Mouse (Mus musculus): ENCODE measurements around the gene Scgb2b11. TPM values are rescaled to one million over a fixed set of nuclear protein-coding genes. Genes with fewer than 3 reads are reported as not detected.
"Not testable (repeated sequence)": the region's sequence is repeated elsewhere in the genome, so short reads cannot be mapped to it uniquely, and the experiment has no call there.

Scgb2b11 gene
- polyA plus RNA-seq (2012; rRNA removed), result not detected in 2 replicates

GRCm38 (mm10) chr7:32211045-32211444 lies at the start of gene Scgb2b11:
Gene Scgb2b11 (minus strand): TSS chr7:32211145.
- not testable (repeated sequence) for DNase-seq (ENCODE audit: extremely low spot score in 1 of 2, low spot score in 1 of 2)

DNA sequence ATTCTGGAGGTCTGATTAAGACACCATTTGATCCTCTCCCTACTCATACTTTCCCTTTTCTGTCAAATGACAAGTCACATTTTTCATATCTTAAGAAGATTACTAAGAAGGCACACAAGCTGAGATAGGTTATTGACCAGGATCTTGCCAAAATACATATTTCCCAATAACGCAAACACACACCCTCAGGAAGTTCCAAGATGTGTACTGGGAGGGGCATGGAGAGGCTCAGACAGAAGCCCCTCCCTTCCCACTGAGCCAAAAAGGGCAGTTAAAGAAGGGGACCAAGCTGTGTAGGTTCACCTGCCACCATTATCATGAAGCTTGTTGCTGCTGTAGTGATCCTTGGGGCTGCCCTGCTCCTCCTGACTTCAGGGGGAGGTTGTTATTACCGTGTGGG lies 11.6 kb upstream of the Scgb2b11 start, which contains the start of gene Scgb1b11:
TSS of gene Scgb1b11 (plus strand) at position 301 of the 400 bp plus-strand sequence.
- not testable (repeated sequence) for DNase-seq (ENCODE audit: extremely low spot score in 1 of 2, low spot score in 1 of 2)

Other genes with a start within 250 kb of the Scgb2b11 start
- gene Scgb1b10, start 110.3 kb downstream of the Scgb2b11 start, polyA plus RNA-seq (2012; rRNA removed), result not detected in 2 replicates
- not detected in 2 replicates for gene Scgb1b11, start 11.7 kb upstream of the Scgb2b11 start, polyA plus RNA-seq (2012; rRNA removed)
- not detected in 2 replicates for gene Scgb2b12, start 116.1 kb upstream of the Scgb2b11 start, polyA plus RNA-seq (2012; rRNA removed)
- gene Scgb1b12, start 123.0 kb upstream of the Scgb2b11 start, polyA plus RNA-seq (2012; rRNA removed), result not detected in 2 replicates
- not detected in 2 replicates for gene Scgb1b29, start 230.4 kb upstream of the Scgb2b11 start, polyA plus RNA-seq (2012; rRNA removed)